Mouse (Mus musculus): ENCODE results near the gene Cldn15.

DNA sequence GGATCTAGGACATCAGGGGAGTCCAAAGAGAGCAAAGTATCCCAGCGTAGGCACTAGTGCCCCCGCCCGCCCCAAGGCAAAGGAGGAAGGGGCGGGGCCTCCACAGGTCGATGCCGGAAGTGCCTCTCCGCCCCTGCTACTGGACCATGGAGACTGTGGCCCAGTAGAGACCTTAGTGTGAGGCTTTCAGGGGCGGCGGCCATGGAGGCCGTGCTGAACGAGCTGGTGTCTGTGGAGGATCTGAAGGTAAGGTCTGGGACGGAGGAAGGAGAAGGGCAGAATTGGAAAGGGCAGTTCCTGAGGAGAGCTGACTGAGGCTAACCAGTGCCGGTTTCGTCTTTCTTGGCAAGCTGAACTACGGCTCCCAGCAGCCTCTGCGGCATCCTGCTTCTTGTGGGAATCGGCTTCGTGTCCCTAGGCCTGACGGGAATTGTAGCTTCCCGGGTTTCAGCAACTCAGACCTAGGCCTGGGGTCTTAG lies 4.4 kb upstream of the Cldn15 start:
- TF ChIP-seq CTCF (IDR thresholded peaks at IDR 0.05; ENCODE audit: borderline replicate concordance, extremely low read depth, insufficient read depth, insufficient read length) = no peak
- peak; percentile 44; the same call in 1 of the 2 replicates for TF ChIP-seq POLR2A (IDR thresholded peaks at IDR 0.05; ENCODE audit: borderline replicate concordance, extremely low read depth, insufficient read depth, insufficient read length, poor library complexity, severe bottlenecking)
